Mouse (Mus musculus) embryonic facial prominence, embryonic 11.5 days (tissue): ENCODE results near the gene Gpx7. TPM values are rescaled to one million over a fixed set of nuclear protein-coding genes. Genes with fewer than 3 reads are reported as not detected.

ENCODE experiments used
- ATAC-seq: fragments of 200-750 bp; cut with Nextera tagmentation; replicated peaks from 2 replicates; pipeline ENCODE4 v1.8.0; 2017; ENCODE audit warnings: low read depth; ENCODE audit not compliant: insufficient number of reproducible peaks, low FRiP score, low TSS enrichment
- DNase-seq: peaks from one replicate; pipeline ENCODE4 v3.0.0-alpha.2; 2015; ENCODE audit warnings: low spot score
- H3K27ac ChIP-seq: fragments of 300-500 bp; sonication (generic); replicated peaks from 2 replicates; pipeline ENCODE4 v1.5.1; 2014; ENCODE audit warnings: mild to moderate bottlenecking, low read depth, low read length, control low read depth
- H3K27me3 ChIP-seq: fragments of 300-500 bp; sonication (generic); 2 replicates; pipeline ENCODE4 v1.6.1; 2014; ENCODE audit warnings: mild to moderate bottlenecking, low read length, moderate library complexity, mixed read lengths; ENCODE audit not compliant: control insufficient read depth, insufficient read depth
- H3K36me3 ChIP-seq: fragments of 300-500 bp; sonication (generic); replicated peaks from 2 replicates; pipeline ENCODE4 v1.6.1; 2014; ENCODE audit warnings: low read depth, mild to moderate bottlenecking, low read length, moderate library complexity, mixed read lengths; ENCODE audit not compliant: control insufficient read depth, insufficient read depth
- H3K4me1 ChIP-seq: fragments of 300-500 bp; sonication (generic); 2 replicates; pipeline ENCODE4 v1.6.1; 2014; ENCODE audit warnings: low read length, mixed read lengths; ENCODE audit not compliant: control insufficient read depth, insufficient read depth
- H3K4me2 ChIP-seq: fragments of 300-500 bp; sonication (generic); 2 replicates; pipeline ENCODE4 v1.6.1; 2014; ENCODE audit warnings: low read depth, mild to moderate bottlenecking, control low read depth, low read length, moderate library complexity
- H3K4me3 ChIP-seq: fragments of 300-500 bp; sonication (generic); 2 replicates; pipeline ENCODE4 v1.5.1; 2014; ENCODE audit warnings: low read depth, low read length, control low read depth
- H3K9ac ChIP-seq: fragments of 300-500 bp; sonication (generic); replicated peaks from 2 replicates; pipeline ENCODE4 v1.6.1; 2014; ENCODE audit warnings: mild to moderate bottlenecking, control low read depth, low read length
- H3K9me3 ChIP-seq: fragments of 300-500 bp; sonication (generic); replicated peaks from 2 replicates; pipeline ENCODE4 v1.6.1; 2016; ENCODE audit warnings: mild to moderate bottlenecking, low read length, inconsistent platforms, mixed read lengths; ENCODE audit not compliant: control insufficient read depth
- WGBS: fragments of 180-500 bp; shearing (Covaris S2); extraction: QIAGEN DNeasy Blood & Tissue Kit; methylation state at CpG from one replicate; pipeline ENCODE4 v1.1.7; 2014; 5-methylcytosine and 5-hydroxymethylcytosine counted together
- polyA plus RNA-seq: library from polyadenylated mRNA; unstranded; fragments of >200 nt; fragmentation: Nextera tagmentation; extraction: Ambion mirVana; gene quantifications from 2 replicates; pipeline ENCODE4 v1.2.1, GENCODE M21; 2014

Gpx7 gene
- polyA plus RNA-seq, 1 experiment from 2014 or later: 44.9 TPM

DNA sequence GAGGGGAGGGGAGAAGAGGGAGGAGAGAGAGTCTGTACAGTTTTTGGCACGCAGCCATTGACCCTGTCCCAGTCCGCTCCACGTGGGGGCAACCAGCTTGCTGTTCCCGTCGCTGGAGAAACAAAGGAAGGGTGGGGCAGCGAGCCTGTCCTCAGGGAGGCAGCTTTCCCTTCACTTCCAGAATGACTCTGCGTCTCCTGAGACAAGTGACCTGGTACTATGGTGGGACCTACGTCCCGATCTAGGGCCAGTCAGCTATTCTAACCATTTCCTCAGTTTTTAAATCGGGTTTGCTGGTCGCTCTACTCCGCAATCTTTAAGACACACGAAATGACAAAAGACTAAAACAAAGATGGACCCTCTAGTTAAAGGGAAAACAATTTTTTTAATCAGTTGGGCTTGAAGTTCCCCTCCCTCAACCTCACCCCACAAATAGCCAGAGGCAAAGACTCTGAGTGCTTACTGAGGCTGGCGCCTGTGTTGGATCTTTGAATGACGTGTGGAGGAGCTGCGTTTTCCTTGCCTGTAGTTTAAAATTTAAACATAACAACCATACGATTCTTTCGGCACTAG, 19.0 kb downstream of the Gpx7 start:
- peak overlapping the region; percentile 65 for H3K9ac ChIP-seq
- no peaks in the 10 kb centered on the region; the same call in 1 of the 2 replicates for H3K27me3 ChIP-seq
- peaks cover 6% of the 10 kb centered on the region; the same call in 1 of the 2 replicates for H3K4me1 ChIP-seq
- ATAC-seq (peak; percentile 65), DNase-seq (peak; percentile 86)
- WGBS: 3% methylated on average over 18 of the region's 18 CpGs
- H3K9me3 ChIP-seq: no peaks in the 10 kb centered on the region
- peak overlapping the region; percentile 69 for H3K27ac ChIP-seq
- no peaks in the 10 kb centered on the region for H3K36me3 ChIP-seq
- peak overlapping the region; percentile 46 for H3K4me2 ChIP-seq
- H3K4me3 ChIP-seq: peak overlapping the region; percentile 11; the same call in 1 of the 2 replicates

DNA sequence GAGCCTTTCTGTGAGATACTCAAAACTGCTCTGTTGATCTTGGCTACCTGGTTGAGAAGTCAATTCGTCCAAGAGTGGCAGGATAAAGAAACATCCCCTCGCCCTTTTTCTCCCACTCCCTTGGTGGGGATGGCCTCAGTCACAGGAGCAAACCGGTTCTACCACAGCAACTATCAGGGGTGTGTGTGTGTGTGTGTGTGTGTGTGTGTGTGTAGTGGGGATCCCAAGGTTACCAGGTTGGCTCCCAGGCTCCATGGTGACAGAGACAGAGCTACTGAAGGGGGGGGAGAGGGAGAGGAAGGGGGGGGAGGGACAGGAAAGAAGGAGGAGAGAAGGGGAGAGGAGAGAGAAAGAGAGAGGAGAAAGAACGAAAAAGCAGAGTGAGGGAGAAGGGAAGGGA, 19.7 kb downstream of the Gpx7 start:
- Histone ChIP-seq H3K4me3 (peak overlapping the region; percentile 11; the same call in 1 of the 2 replicates), H3K9me3 (no peaks in the 10 kb centered on the region), H3K4me1 (peaks cover 6% of the 10 kb centered on the region; the same call in 1 of the 2 replicates), H3K36me3 (no peaks in the 10 kb centered on the region), H3K27me3 (no peaks in the 10 kb centered on the region; the same call in 1 of the 2 replicates), H3K4me2 (no peak overlapping the region; the same call in 1 of the 2 replicates), H3K9ac (peak overlapping the region; percentile 65), H3K27ac (peak overlapping the region; percentile 69)
- DNase-seq: peak; percentile 45
- 25% methylated on average over 4 of the region's 4 CpGs for WGBS
- ATAC-seq: peak; percentile 44; the same call in 1 of the 2 replicates

DNA sequence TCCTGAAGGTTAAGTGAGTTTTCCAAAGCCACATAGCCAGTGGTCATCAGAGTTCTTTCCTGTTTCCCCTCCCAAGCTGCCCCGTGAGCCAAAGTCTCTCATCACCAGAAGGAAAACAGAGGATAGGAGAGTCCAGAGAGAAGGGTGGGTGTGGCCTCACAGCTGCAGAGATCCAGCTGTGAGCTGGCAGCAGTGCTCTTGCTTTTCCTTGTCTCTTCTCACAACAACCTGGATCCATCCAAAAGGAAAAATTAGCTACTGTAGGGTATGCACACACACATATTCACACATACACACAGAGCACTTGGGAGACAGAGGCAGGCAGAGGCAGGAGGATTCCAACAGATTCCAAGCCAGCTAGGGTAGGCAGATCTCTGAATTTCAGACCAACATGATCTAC, 20.7 kb downstream of the Gpx7 start:
- no peak for ATAC-seq
- Histone ChIP-seq H3K27ac (no peak overlapping the region), H3K9ac (no peak overlapping the region), H3K4me2 (no peak overlapping the region), H3K9me3 (no peaks in the 10 kb centered on the region), H3K4me1 (peaks cover 6% of the 10 kb centered on the region; the same call in 1 of the 2 replicates), H3K27me3 (no peaks in the 10 kb centered on the region; the same call in 1 of the 2 replicates), H3K4me3 (no peak overlapping the region), H3K36me3 (no peaks in the 10 kb centered on the region)
- no peak for DNase-seq
- 19% methylated on average over 1 of the region's 1 CpGs for WGBS

DNA sequence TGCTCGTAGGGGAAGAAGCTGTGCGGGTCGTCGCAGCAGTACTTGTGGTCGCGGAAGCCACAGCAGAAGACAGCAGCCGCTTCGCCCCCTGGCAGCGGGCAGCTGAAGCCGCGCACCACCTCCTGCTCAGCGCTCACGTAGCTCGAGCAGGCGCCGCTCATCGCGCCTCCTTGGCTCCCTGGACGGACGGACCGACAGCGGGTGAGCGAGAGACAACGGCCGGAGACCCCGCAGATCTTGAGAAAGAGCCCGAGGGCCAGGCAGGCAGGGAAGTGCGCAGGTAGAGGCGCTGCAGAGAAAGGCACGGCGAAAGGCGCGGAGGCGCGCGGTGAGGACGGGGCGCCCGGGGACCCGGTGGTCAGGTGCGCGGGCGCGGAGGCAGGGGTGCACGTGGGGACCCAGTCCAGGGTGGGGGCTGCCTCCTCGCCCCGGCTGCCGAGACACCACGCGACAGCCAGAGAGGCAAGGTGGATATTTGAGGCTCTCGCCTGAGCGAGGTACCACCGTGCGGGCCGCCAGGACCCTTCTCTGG, 23.5 kb downstream of the Gpx7 start, which contains the start of gene Shisal2a:
TSS of gene Shisal2a (minus strand) at position 167 of the 532 bp plus-strand sequence.
- Histone ChIP-seq H3K27ac (no peak within 1 kb of the TSS), H3K27me3 (no peaks in the 10 kb centered on the region; the same call in 1 of the 2 replicates)

DNA sequence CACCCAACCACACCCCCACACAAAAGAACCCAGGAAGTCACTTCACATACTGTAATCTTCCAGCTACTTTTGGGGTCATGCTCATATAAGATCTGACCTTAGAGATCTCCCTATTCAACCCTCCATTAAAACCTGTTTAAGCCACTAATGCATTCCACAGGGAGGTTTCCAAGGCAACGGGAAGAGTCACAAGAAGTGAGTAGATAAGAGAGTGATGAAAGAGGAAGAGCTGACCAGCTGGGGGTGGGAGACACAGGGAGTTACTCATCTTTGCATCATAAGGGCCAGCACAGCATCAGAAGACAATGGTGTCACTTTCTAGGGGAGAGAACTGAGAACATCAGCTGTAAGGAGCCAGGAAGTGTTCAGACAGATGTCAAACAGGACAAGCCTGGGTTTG, 26.6 kb downstream of the Gpx7 start:
- Histone ChIP-seq H3K4me2 (no peak overlapping the region), H3K36me3 (no peaks in the 10 kb centered on the region), H3K9me3 (no peaks in the 10 kb centered on the region), H3K4me1 (peaks cover 6% of the 10 kb centered on the region), H3K27me3 (no peaks in the 10 kb centered on the region; the same call in 1 of the 2 replicates), H3K27ac (no peak overlapping the region), H3K9ac (no peak overlapping the region), H3K4me3 (no peak overlapping the region)
- ATAC-seq (no peak), DNase-seq (no peak)
- WGBS: 8% methylated on average over 1 of the region's 1 CpGs

More for the DNA sequence above, 23.5 kb downstream of the Gpx7 start, which contains the start of gene Shisal2a:
- WGBS: 3% methylated on average over 55 of the region's 55 CpGs
- Histone ChIP-seq H3K36me3 (no peaks in the 10 kb centered on the region), H3K9me3 (no peaks in the 10 kb centered on the region), H3K4me3 (peak within 1 kb of the TSS; percentile 51), H3K4me1 (peaks cover 6% of the 10 kb centered on the region), H3K4me2 (peak within 1 kb of the TSS; percentile 83), H3K9ac (peak within 1 kb of the TSS; percentile 83)
- DNase-seq: peak; percentile 37
- ATAC-seq: peak; percentile 26

DNA sequence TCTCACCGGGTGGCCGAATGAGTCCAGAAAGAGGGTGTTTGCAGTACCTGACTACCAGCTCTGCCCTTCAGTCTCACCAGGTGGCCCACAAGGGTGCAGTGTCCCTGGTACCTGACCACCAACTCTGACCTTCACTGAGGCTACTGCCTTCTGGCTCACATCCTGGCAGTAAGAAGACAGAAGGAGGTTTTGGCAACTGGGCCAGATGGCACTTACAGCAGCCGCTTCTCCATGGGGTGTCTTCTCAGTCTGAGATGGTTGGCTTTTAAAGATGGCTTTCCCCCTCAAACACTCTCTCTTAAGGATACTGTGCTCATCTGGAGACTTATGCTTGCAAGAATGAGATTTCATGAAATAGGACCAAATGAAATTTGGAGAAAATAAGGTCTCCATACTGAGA, 27.3 kb downstream of the Gpx7 start:
- H3K9ac ChIP-seq: no peak overlapping the region
- H3K4me2 ChIP-seq: no peak overlapping the region
- H3K36me3 ChIP-seq: no peaks in the 10 kb centered on the region
- H3K27me3 ChIP-seq: no peaks in the 10 kb centered on the region
- WGBS: 70% methylated on average over 3 of the region's 3 CpGs
- H3K4me3 ChIP-seq: no peak overlapping the region
- ATAC-seq (no peak), DNase-seq (no peak)
- H3K27ac ChIP-seq: no peak overlapping the region
- peaks cover 6% of the 10 kb centered on the region for H3K4me1 ChIP-seq
- no peaks in the 10 kb centered on the region for H3K9me3 ChIP-seq

DNA sequence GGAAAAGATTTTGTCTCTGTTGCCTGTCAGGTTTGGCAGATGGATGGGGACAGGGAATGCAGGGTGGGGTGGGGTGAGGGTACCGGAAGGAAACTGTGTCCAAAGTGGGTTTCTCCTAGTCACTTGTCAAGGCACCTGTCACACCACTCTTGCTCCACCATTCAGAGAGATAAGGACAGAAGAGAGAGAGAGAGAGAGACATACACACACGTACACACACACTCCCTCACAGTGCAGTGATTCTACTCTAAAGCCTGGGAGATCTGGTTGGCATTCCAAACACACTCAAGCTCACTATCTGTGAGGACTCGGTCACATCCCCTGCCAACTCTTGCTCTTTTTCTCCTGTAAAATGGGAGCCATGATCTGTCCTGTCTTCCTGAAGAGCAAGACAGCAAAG, 34.6 kb downstream of the Gpx7 start:
- ATAC-seq (no peak), DNase-seq (no peak)
- Histone ChIP-seq H3K4me2 (no peak overlapping the region), H3K36me3 (no peaks in the 10 kb centered on the region), H3K9me3 (no peaks in the 10 kb centered on the region), H3K4me1 (no peaks in the 10 kb centered on the region; the same call in 1 of the 2 replicates), H3K9ac (no peak overlapping the region), H3K4me3 (no peak overlapping the region), H3K27me3 (no peaks in the 10 kb centered on the region), H3K27ac (no peak overlapping the region)
- WGBS: 82% methylated on average over 3 of the region's 3 CpGs

DNA sequence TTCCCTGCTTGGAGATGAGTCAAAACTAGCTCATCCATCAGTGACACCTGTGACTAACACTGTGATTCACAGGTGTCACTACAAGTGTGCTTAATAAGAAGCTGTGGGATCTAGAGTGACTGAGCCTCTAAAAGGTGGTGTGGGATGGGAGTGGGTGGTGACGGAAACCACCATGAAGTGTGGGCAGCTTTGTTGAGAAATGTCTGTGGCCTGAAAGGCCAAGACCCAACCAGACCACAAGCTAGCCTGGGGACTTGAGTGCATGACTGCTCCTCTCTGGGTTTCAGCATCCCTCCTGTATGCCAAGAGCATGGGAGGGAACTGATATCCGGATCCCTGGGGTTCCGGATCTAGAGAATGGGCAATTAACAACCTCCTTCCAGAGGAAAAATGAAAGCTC, 35.3 kb downstream of the Gpx7 start:
- no peak overlapping the region for H3K4me2 ChIP-seq
- H3K36me3 ChIP-seq: no peaks in the 10 kb centered on the region
- ATAC-seq (no peak), DNase-seq (no peak)
- 91% methylated on average over 3 of the region's 3 CpGs for WGBS
- H3K4me3 ChIP-seq: no peak overlapping the region
- no peak overlapping the region for H3K9ac ChIP-seq
- H3K4me1 ChIP-seq: no peaks in the 10 kb centered on the region; the same call in 1 of the 2 replicates
- no peaks in the 10 kb centered on the region for H3K9me3 ChIP-seq
- H3K27me3 ChIP-seq: no peaks in the 10 kb centered on the region
- H3K27ac ChIP-seq: no peak overlapping the region
